Mouse (Mus musculus) urinary bladder, postnatal 14 days (tissue): ENCODE measurements at regions not wholly inside any gene's neighbourhood (a gene's known extent, or its start where the extent isn't known, plus 50 kb on each side); places are given as distances from the start of the nearest gene placed in this dataset.
A peak's percentile ranks its signal among the peaks of the same experiment; 100 is the strongest.

Experiments used
- DNase-seq: peaks from one replicate; pipeline ENCODE4 v3.0.0; 2021; ENCODE audit warnings: low spot score

DNA sequence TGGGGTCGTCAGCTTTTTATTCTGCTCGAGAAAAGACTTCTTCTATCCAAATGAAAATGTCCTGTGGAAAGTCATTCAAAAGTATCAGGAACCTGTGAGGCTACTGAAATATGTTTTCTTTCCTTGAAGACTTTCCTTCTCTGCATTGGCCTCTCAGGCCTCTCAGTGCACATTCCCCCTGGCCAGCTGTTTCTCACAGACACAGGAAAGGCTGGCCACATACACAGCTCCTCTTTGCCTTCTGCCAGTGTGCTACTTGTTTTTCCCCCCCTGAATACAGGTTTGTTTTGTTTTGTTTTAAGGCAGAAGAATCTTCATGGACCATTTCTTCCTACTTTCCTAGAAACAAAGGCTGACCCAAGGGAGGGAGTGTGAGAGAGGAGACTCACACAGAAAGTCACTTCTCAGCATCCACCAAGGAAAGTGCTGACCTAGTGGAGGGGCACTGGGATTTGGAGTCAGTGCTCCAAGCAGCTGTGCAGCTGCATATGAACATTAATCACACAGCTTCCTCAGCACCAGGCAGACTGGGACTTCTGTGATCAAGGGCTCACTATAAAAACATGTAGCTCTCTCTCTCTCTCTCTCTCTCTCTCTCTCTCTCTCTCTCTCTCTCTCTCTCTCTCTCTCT is 324.0 kb downstream of the Etaa1 start:
- no peak for DNase-seq

- no peak for DNase-seq
These were observed 323.5 kb downstream of the Etaa1 start for GRCm38 (mm10) chr11:17630172-17630553.

DNA sequence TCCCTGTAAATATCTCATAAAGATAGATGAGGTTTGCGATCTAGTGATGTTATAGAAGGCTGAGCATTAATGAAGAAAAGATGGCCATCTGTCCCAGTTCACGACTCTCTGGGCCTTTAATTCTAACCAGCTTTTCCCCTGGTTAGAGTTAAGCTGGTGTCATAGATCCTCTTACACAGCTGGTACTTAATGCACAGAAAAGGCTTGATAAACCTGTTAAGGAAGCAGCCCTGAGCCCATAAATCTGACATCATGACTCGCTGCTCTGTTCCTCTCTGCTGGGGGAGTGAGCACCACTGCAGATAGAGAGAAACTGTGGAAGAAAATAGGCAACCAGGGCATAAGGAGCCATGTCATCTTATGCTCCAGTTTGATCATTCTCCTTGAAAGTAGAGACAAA is 316.5 kb downstream of the Etaa1 start:
- DNase-seq: no peak

GRCm38 (mm10) chr11:17639922-17640321 is 313.8 kb downstream of the Etaa1 start:
- no peak for DNase-seq

DNA sequence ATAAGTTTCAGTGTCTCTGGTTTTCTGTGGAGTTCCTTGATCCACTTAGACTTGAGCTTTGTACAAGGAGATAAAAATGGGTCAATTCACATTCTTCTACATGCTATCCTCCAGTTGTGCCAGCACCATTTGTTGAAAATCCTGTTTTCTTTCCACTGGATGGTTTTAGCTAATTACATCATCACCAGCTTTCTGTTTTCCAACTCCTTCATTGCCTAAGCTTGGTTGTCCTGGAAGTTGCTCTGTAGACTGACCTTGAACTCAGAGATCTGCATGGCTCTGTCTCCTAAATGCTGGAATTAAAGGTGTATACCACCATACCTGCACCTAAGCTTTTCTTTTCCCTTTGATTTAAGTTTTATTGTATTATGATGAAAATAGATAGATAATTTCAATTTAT is 306.2 kb downstream of the Etaa1 start:
- no peak for DNase-seq

- no peak for DNase-seq
These were observed 302.1 kb downstream of the Etaa1 start for GRCm38 (mm10) chr11:17651389-17652156.

- DNase-seq: no peak
These were observed 297.8 kb downstream of the Etaa1 start for GRCm38 (mm10) chr11:17655840-17656239.

DNA sequence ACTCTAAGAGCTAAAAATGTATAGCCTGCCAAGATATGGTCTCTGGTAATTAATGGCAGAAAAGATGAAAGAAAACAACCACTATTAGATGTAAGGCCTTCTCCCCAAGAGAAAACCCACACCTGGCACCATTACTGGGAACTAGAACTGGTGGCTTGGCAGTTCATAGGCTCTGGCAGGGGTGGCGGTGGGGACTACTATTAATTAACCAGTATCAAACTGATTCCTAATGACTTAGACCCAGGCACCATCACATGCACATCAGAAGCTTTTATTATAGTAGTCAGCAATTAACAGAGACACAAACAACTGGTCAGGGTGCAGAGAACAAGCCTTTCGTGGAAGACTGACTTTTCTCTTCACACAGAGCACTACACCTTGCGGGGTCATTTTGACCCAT is 296.0 kb downstream of the Etaa1 start:
- DNase-seq: no peak

- no peak for DNase-seq
These were observed 295.4 kb downstream of the Etaa1 start for GRCm38 (mm10) chr11:17658289-17658688.

GRCm38 (mm10) chr11:17658717-17659116 is 295.0 kb downstream of the Etaa1 start:
- DNase-seq: no peak

DNA sequence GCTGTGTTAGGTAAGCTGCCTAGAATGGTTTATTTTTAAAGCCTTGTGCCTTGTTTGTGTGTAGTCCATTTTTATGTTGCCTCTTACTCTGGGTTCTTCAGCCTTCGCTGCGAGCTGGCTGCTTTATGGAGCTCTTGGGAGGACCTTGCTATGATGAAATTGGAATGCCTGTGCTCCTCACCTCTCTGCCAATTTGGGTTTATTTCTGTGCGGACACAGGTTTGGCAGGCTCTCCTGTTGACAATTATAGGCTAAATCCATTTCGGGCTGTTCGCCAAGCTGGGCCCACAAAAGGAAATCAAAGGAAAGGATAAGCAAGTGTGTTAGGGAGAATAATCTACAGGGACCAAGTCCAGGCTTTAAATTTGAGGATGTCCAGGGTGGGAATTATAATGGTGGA is 289.8 kb downstream of the Etaa1 start:
- DNase-seq: peak; percentile 52

GRCm38 (mm10) chr11:17665624-17666552 is 287.8 kb downstream of the Etaa1 start:
- DNase-seq: no peak

DNA sequence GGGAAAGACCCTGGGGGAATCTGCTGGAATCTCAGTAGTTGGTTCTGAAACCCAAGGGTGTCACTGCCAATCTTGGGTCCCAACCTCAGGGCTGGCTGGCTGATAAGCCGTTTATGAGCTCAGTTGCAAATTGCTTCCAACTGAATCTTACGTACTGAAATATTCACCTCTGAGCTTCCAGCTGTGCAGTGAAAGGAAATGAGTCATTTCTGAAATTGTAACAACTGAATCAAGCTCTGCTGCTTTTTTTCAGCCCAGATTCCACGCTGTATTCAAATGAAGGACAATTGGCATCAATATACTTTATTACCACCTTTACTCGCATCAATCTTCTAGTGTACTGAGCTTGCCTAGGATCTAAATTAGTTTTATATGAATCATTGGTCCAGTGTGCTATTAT is 272.7 kb downstream of the Etaa1 start:
- no peak for DNase-seq

DNA sequence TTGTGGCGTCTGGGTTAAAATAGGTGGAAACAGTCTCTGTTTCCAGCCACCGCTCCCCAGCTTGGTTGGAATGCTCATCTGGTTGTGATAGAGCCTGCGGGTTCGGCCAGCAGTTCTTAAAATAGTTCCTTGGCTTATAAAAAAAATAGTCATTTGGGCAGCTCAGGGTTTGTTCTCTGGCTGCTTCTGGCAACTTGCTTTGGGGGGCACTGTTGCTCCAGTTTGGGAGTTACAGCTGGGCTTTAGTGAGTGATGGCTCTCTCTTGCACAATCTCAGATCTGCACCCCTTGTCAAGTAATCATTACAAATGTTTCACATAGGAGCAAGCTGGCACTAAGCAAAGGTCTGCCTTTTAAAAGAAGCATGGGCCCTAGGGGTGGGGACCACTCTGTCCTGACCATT is 268.0 kb downstream of the Etaa1 start:
- DNase-seq: peak; percentile 53

DNA sequence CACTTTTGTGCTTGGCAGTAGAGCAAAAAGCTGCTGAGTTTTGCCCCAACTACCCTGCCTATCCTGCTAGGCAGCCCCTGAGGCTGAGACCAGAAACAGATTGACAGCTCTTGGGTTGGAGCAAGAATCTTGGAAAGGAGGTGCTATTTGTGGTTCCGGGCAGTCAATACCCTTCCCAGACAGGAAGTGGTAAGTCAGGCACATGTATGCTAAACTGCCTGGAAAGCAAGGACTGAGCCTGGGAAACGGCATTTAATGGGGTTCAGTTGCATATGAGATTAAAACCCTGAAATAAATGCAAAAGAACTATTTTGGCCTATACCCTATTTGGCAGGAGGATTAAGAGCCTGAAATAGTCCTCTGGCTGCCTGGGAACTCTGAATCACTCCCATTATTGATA is 266.9 kb downstream of the Etaa1 start:
- DNase-seq: no peak

- DNase-seq: peak; percentile 22
These were observed 259.5 kb downstream of the Etaa1 start for GRCm38 (mm10) chr11:17694145-17694544.

GRCm38 (mm10) chr11:17708769-17709168 is 244.9 kb downstream of the Etaa1 start:
- DNase-seq: no peak

DNA sequence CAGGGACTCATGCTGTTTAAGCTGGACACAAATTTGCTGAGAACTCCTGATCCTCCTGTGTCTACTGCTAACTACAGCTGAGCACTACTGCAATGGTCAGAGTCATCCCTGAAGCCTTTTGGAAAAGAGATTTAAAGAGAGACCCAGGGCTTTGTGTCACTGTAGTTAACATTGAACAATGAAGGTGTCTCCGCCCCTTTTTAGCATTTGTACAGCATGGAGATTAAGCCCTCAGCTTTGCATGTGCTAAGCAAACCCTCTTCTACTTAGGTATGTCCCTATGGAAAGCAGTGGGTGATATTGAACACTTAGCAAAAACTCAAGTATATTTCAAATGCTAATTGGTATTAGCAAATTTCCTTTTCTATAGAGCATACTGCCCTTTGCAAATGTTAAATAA is 231.6 kb downstream of the Etaa1 start:
- no peak for DNase-seq

DNA sequence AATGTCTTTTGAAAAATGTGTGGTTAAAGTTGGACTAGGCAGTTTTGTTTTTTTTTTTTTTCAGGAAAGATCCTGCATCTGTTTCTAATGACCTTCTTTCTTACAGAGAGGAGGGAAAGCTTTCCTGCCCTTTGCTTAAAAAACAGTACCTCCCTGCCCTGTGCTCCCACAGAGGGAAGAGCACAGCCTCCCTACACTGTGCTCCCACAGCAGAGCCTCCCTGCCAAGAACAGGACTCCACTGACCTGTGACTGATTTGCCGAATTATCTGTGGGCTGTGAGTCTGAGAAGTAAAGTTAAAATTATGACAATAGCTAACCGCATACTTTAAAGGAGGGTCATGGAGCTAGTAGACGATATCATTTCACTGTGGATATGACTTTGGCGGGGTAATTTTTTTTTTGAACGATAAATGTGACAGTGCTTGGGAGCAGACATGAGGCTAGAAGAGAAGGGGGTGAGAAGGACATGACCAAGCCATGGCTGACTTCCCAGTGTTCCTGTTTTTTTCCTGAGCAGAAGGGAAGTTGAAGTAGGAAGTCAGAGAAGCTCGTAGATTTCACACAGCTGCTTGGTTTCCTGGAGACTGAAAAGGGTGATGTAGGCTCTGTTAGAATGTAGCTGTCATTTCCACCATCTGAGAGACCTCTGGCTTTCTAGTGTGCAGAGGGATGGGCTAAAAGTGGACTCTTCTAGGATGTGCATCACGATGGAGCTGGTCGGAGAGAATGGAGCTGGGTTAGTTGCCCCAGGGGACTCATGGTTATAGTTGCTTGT is 226.2 kb downstream of the Etaa1 start:
- no peak for DNase-seq

DNA sequence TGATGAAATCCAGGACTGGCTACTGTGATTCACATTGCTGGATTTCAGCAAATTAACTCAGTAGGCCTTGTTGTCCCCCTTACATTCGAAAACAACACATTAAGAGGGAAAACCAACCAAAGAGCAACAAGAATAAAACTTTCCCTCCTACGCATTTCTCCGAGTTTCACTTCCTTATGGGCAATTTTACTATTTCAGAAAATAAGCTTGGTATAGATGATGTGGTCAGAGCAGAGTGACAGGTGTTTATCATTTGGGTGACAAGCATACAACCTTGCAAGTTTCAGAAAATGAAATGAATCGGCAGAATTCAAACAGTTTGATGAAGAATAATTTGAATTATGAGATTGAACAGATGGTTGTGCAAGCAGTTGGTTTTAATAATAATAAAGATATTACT is 220.6 kb downstream of the Etaa1 start:
- no peak for DNase-seq

GRCm38 (mm10) chr11:17734519-17734918 is 219.2 kb downstream of the Etaa1 start:
- no peak for DNase-seq

- DNase-seq: no peak
These were observed 214.8 kb downstream of the Etaa1 start for GRCm38 (mm10) chr11:17738879-17739278.
